Mouse (Mus musculus) induced T-regulatory cell, adult 2 months (primary cell): ENCODE data around the gene Olfr1341.
A peak's percentile ranks its signal among the peaks of the same experiment; 100 is the strongest.

ENCODE experiments used
- DNase-seq: peaks from one replicate; pipeline ENCODE4 v3.0.0-alpha.2; 2012; ENCODE audit warnings: low read depth

Olfr1341 gene

GRCm38 (mm10) chr4:118703223-118703622, at the start of gene Olfr1341:
Olfr1341 (plus strand) TSS chr4:118703523.
- no peak for DNase-seq

DNA sequence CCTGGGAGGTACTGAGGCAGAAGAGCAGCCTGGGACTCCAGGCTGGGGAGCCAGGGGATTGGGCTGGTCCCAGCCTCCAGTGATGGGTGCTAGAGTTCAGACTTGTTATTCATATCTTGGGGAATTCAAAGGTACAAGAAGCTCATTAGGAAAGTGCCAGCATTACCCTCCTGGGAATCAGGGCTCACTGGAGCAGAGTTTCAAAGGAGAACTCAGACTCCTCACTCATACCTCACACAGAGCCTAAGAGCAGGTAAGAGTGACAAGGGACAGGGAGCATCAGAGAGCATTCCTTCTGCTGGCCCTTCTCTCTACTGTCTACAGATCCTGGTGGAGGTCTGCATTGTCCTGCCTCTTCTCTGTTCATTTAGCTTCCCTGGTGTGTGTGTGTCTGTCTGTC, 44.7 kb upstream of the Olfr1341 start, which contains the start of gene Olfr62:
Gene Olfr62, plus strand, starts transcription at position 301 of the 400 bp plus-strand sequence.
- DNase-seq, result no peak

- no peak for DNase-seq
Measured at GRCm38 (mm10) chr4:118687086-118687485, 16.2 kb upstream of the Olfr1341 start.

DNA sequence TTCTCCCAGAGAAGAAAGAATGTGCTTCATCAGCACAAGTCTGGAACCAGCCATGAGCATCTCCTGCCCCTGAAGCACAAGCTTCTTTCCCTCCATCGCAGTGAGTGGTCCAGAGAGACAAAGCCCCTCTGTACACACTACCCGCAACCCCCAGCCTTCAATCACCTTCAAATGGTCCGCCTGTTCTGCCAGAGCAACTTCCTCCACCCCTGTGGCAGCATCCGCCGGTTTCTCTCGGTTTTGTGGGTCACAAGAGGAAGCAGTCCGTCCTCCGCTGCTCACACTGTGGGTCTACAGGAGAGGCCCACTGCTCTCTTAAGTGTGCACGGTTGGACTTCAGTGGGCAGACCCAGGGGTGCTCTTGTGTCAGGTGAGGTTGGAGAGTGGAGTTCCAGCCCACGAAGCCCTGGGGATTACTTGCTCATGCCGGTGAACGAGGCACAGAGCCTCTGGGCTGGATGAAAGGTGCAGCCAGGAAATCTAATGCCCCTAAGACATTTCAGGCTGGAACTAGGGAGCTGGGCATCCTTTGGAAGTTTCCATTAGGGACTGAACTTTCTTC, 10.8 kb upstream of the Olfr1341 start, which contains the start of gene Olfr1342:
Gene Olfr1342, minus strand, starts transcription at position 345 of the 562 bp plus-strand sequence.
- DNase-seq, result no peak

DNA sequence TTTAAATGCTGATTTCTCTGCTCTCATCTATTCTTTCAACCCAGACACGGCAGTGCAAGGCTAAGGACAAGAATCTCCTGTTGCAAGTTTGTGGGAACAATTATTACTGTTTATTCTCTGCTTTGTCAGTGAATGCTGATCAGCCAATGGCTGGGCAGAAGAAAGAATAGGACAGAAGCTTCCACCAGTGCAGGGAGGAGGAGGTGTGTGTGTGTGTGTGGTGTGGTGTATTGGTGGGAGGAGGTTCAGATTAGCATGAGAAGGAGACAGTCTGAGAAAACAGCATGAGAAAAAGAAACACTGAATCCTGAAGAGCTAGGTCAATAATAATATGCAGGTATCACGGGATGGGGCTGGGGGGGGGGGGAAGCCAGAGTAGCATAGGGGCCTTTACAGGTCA, 9.5 kb upstream of the Olfr1341 start:
- no peak for DNase-seq

GRCm38 (mm10) chr4:118708086-118708485, 4.8 kb downstream of the Olfr1341 start:
- no peak for DNase-seq

DNA sequence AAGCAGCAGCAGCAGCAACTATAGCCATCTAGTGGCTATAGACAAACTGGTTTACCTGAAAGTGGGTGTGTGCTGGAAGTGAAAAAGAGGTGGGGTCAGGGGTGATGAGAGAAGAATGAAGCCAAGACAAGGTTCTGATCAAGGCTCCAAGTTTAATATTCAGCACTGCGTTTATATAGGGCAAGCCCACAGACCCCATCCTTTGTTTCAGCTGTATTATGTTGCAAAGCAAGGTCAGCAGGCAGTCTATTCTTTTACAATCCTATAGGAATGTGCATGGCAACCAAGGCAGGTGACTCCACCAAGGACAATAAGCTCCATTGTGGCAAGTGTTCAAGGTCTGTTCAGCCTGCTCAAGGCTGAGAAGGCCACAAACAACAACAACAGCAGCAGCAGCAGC, 8.3 kb downstream of the Olfr1341 start:
- no peak for DNase-seq

GRCm38 (mm10) chr4:118719838-118720237, 16.5 kb downstream of the Olfr1341 start, which contains the start of gene Olfr1340:
Olfr1340 (plus strand) TSS chr4:118720138.
- no peak for DNase-seq

- peak; percentile 10 for DNase-seq
Measured at GRCm38 (mm10) chr4:118721742-118722483, 18.6 kb downstream of the Olfr1341 start.

GRCm38 (mm10) chr4:118731875-118732274, 28.6 kb downstream of the Olfr1341 start, which contains the start of gene Olfr1339:
Olfr1339 (plus strand) TSS chr4:118732175.
- no peak for DNase-seq

DNA sequence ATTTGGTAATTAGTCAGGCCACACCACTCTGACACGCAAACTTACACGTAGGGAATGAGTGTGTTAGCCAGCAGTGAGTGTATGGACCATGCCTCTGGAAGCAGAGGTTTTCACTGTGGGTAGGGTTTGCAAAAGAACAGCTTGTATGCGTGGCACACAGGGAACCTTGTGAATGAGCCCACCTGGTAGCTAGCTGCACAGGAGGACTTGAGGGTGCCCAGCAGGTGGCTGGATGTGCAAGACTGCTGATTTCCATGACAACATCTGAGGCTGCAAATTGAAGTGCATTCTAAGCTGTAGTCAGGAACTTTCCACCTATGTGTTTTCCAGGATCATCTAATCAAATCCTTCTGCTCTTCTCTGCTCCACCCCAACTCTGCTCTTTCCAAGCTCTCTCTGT, 36.3 kb downstream of the Olfr1341 start:
- no peak for DNase-seq

DNA sequence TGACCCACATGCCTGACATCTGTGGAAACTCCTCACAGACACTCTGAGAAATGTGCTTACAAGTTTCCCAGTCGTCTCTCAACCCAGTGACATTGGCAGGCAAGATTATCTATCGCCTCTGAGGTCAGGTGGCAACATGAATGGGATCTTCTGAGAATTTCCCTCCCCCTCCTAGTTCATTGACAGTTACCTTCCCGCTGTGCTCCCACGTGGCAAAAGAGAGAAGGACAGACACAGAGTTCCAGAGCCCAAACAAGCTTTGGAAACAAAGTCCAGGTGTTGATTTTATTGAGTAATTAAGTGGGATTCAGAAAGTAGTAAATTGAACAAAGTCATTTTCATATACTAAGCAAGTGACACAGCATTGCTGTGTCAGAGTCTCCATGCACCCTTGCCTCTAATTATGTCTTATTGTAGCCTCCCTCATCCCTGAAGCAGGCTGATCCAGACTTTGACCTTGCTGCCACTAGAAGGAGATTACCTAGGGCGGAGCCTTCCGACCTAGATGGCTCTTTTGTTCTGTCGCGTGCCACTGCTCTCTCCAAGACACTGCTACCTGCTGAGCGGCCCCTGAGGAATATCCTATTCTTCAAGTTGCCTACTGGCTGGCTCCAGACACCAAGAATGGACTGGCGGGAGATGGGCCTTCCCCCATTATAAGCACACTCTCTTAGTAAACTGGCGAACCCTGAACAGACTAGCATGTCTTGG, 37.8 kb downstream of the Olfr1341 start:
- no peak for DNase-seq

DNA sequence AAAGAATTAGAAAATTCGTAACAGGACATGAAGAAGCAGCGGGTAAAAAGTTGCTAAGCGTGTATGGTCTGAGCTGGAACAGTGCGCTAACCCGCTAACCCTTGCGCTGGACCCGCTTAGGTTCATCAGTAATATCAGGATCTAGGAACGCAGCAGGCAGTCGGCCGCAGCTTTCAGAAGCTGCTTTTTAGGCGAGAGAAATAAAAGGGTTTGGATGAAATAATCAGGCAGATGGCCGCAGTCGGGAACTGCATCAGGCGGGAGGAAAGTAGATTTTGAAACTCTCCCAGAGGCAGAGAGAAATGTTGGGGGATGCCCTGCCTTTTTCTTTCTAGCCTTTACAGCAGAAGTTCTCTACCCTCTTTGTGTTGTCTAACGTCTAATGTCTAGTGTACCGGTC, 38.6 kb downstream of the Olfr1341 start:
- DNase-seq, result no peak

GRCm38 (mm10) chr4:118758637-118759036, 55.3 kb downstream of the Olfr1341 start, which contains the start of gene Olfr1338:
Olfr1338 (minus strand) TSS chr4:118758737.
- no peak for DNase-seq
